Comparison of ENCODE assay signal across 8 mouse cellular contexts in genomic region chr14:20393205-20393913, GRCm38 (mm10). TPM values are rescaled to one million over a fixed set of nuclear protein-coding genes. Genes with fewer than 3 reads are reported as not detected.
DNase-seq lines count a peak whose midpoint lies in the region; ATAC-seq and TF ChIP-seq lines count a peak whose summit lies in the region.

TSS of gene Mrps16 (minus strand) at chr14:20393634.

- H3K36me3 ChIP-seq in C2C12 (ENCODE audit: control insufficient read depth, insufficient read depth) (peaks cover 26% of the 10 kb centered on the region), myocyte (ENCODE audit: control insufficient read depth, insufficient read depth) (peaks cover 7% of the 10 kb centered on the region)
- H3K36me3 ChIP-seq in erythroblast, embryonic 14.5 days (ENCODE audit: control insufficient read depth) = peaks cover 24% of the 10 kb centered on the region
- 0 out of 2 replicates have a peak, but pooled peaks cover 5% of the 10 kb centered on the region for H3K36me3 ChIP-seq in heart, embryonic 11.5 days (ENCODE audit: control insufficient read depth, insufficient read depth, low read length)
- peaks cover 12% of the 10 kb centered on the region; the same call in 1 of the 2 replicates for H3K36me3 ChIP-seq in kidney, embryonic 16.5 days (ENCODE audit: insufficient read depth, low read length)
- H3K36me3 ChIP-seq in liver, adult 2 months (ENCODE audit: control insufficient read depth, insufficient read depth, low read length) = peaks cover 3% of the 10 kb centered on the region; the same call in 1 of the 2 replicates
- H3K36me3 ChIP-seq in splenic B cell, adult 2 months (ENCODE audit: control insufficient read depth, insufficient read depth, low read length, poor library complexity, severe bottlenecking) = 0 out of 2 replicates have a peak, but pooled peaks cover 2% of the 10 kb centered on the region

- H3K9me3 ChIP-seq in erythroblast, embryonic 14.5 days (ENCODE audit: control insufficient read depth, low read length) = no peaks in the 10 kb centered on the region
- no peaks in the 10 kb centered on the region for H3K9me3 ChIP-seq in heart, embryonic 11.5 days (replicated peaks; ENCODE audit: control insufficient read depth, low read length)
- H3K9me3 ChIP-seq in kidney, embryonic 16.5 days (ENCODE audit: low read length) = no peaks in the 10 kb centered on the region

- H3K79me3 ChIP-seq in C2C12 (ENCODE audit: low read depth) = peaks cover 3% of the 10 kb centered on the region

- peak; percentile 99 for DNase-seq in brain, embryonic 14.5 days (ENCODE audit: low read depth)
- DNase-seq in liver, adult 2 months (ENCODE audit: extremely low read depth, low read depth, low spot score) = peak; percentile 87
- DNase-seq in splenic B cell, adult 2 months (ENCODE audit: low read depth, low spot score) = peak; percentile 98

- WGBS in heart, embryonic 11.5 days (ENCODE audit: insufficient replicate concordance) = under 1% methylated on average over 67 of the region's 68 CpGs
- WGBS in kidney, embryonic 16.5 days = under 1% methylated on average over 68 of the region's 68 CpGs
- WGBS in liver, adult 2 months = under 1% methylated on average over 68 of the region's 68 CpGs

- TF ChIP-seq POLR2A in brain, embryonic 14.5 days (IDR thresholded peaks at IDR 0.05; ENCODE audit: borderline replicate concordance, extremely low read depth, insufficient read depth, insufficient read length, poor library complexity, severe bottlenecking) = peak; percentile 72
- TF ChIP-seq POLR2A in liver, adult 2 months (IDR thresholded peaks at IDR 0.05; ENCODE audit: extremely low read depth, insufficient read depth, low read length) = peak; percentile 70
- TF ChIP-seq POLR2A in myocyte (IDR thresholded peaks at IDR 0.05; ENCODE audit: insufficient read length, low read depth) = peak; percentile 78

- peak within 1 kb of the TSS; percentile 73 for H3K4me2 ChIP-seq in heart, embryonic 11.5 days
- peak within 1 kb of the TSS; percentile 73 for H3K4me2 ChIP-seq in kidney, embryonic 16.5 days (replicated peaks; ENCODE audit: low read depth, low read length)
- peak within 1 kb of the TSS; percentile 94 for H3K4me2 ChIP-seq in myocyte (ENCODE audit: low read depth)

- H3K27ac ChIP-seq in heart, embryonic 11.5 days (ENCODE audit: low read depth, low read length) = peak within 1 kb of the TSS; percentile 80
- H3K27ac ChIP-seq in kidney, embryonic 16.5 days (ENCODE audit: low read length) = peak within 1 kb of the TSS; percentile 91
- H3K27ac ChIP-seq in liver, adult 2 months (replicated peaks; ENCODE audit: insufficient read depth, low read depth, low read length) = peak within 1 kb of the TSS; percentile 76

- H3K9ac ChIP-seq in heart, embryonic 11.5 days (ENCODE audit: low read depth, low read length) = peak within 1 kb of the TSS; percentile 92
- peak within 1 kb of the TSS; percentile 87 for H3K9ac ChIP-seq in kidney, embryonic 16.5 days (replicated peaks; ENCODE audit: low read length)
- peak within 1 kb of the TSS; percentile 98 for H3K9ac ChIP-seq in liver, adult 2 months (ENCODE audit: low read depth, low read length)

- peak; percentile 96 for TF ChIP-seq CTCF in C2C12 (IDR thresholded peaks at IDR 0.05; ENCODE audit: control insufficient read depth, insufficient read depth, insufficient read length)
- peak; percentile 95 for TF ChIP-seq CTCF in brain, embryonic 14.5 days (IDR thresholded peaks at IDR 0.05; ENCODE audit: borderline replicate concordance, extremely low read depth, insufficient read depth, insufficient read length)
- peak; percentile 82 for TF ChIP-seq CTCF in liver, adult 2 months (IDR thresholded peaks at IDR 0.05; ENCODE audit: low read depth, low read length)

- H3K27me3 ChIP-seq in C2C12 (ENCODE audit: control insufficient read depth, insufficient read depth, insufficient read length) (no peaks in the 10 kb centered on the region), myocyte (ENCODE audit: control insufficient read depth, insufficient read depth, insufficient read length) (no peaks in the 10 kb centered on the region)
- H3K27me3 ChIP-seq in erythroblast, embryonic 14.5 days (ENCODE audit: control insufficient read depth) = no peaks in the 10 kb centered on the region
- H3K27me3 ChIP-seq in heart, embryonic 11.5 days (ENCODE audit: control insufficient read depth, insufficient read depth, low read length) = no peaks in the 10 kb centered on the region
- no peaks in the 10 kb centered on the region for H3K27me3 ChIP-seq in kidney, embryonic 16.5 days (ENCODE audit: insufficient read depth, low read length)
- H3K27me3 ChIP-seq in liver, adult 2 months (ENCODE audit: control insufficient read depth, insufficient read depth, low read length) = no peaks in the 10 kb centered on the region
- H3K27me3 ChIP-seq in splenic B cell, adult 2 months (ENCODE audit: control insufficient read depth, insufficient read depth, low read length, poor library complexity, severe bottlenecking) = no peaks in the 10 kb centered on the region

- peaks cover 35% of the 10 kb centered on the region for H3K4me1 ChIP-seq in erythroblast, embryonic 14.5 days (ENCODE audit: control insufficient read depth)
- no peaks in the 10 kb centered on the region for H3K4me1 ChIP-seq in heart, embryonic 11.5 days (ENCODE audit: control insufficient read depth, insufficient read depth, low read length)
- peaks cover 10% of the 10 kb centered on the region; the same call in 1 of the 2 replicates for H3K4me1 ChIP-seq in kidney, embryonic 16.5 days (ENCODE audit: insufficient read depth, low read length)
- peaks cover 4% of the 10 kb centered on the region; the same call in 1 of the 2 replicates for H3K4me1 ChIP-seq in liver, adult 2 months (ENCODE audit: control insufficient read depth, insufficient read depth, low read length)

- peak within 1 kb of the TSS; percentile 69 for H3K4me3 ChIP-seq in C2C12 (ENCODE audit: insufficient read depth, poor library complexity, severe bottlenecking)
- peak within 1 kb of the TSS; percentile 70 for H3K4me3 ChIP-seq in erythroblast, embryonic 14.5 days (replicated peaks)
- H3K4me3 ChIP-seq in heart, embryonic 11.5 days (ENCODE audit: low read depth, low read length) = peak within 1 kb of the TSS; percentile 80
- peak within 1 kb of the TSS; percentile 71 for H3K4me3 ChIP-seq in kidney, embryonic 16.5 days (ENCODE audit: low read length)
- H3K4me3 ChIP-seq in liver, adult 2 months (ENCODE audit: insufficient read depth, low read depth, low read length) = peak within 1 kb of the TSS; percentile 92
- H3K4me3 ChIP-seq in myocyte = peak within 1 kb of the TSS; percentile 70

- H3K79me2 ChIP-seq in C2C12 (ENCODE audit: control insufficient read depth, insufficient read depth) (peaks cover 23% of the 10 kb centered on the region), myocyte (ENCODE audit: control insufficient read depth, insufficient read depth) (peaks cover 11% of the 10 kb centered on the region)
- H3K79me2 ChIP-seq in liver, adult 2 months (ENCODE audit: control insufficient read depth, insufficient read depth, low read length) = no peaks in the 10 kb centered on the region

- H3ac ChIP-seq in C2C12 (ENCODE audit: control insufficient read depth, insufficient read length, low read depth) = peak within 1 kb of the TSS; percentile 97
- H3ac ChIP-seq in myocyte (ENCODE audit: control insufficient read depth, insufficient read length) = peak within 1 kb of the TSS; percentile 21

- ATAC-seq in heart, embryonic 11.5 days (replicated peaks; ENCODE audit: insufficient number of reproducible peaks, low FRiP score, low TSS enrichment) = peak; percentile 89
- peak; percentile 98 for ATAC-seq in kidney, embryonic 16.5 days (ENCODE audit: low FRiP score, low TSS enrichment)

TF ChIP-seq in C2C12, 6 proteins besides CTCF, POLR2A, EP300 and RAD21:
- TF ChIP-seq CEBPB (IDR thresholded peaks at IDR 0.05; ENCODE audit: low read depth) (no peak), MAX (IDR thresholded peaks at IDR 0.05) (peak; percentile 88)
TF ChIP-seq in C2C12: peak in this region for 1.

TF ChIP-seq in myocyte, 11 proteins besides CTCF, POLR2A, EP300 and RAD21:
- no peak for TF ChIP-seq SRF (IDR thresholded peaks at IDR 0.05; ENCODE audit: control insufficient read depth, insufficient read length, low read depth)
- TF ChIP-seq POLR2AphosphoS2 (IDR thresholded peaks at IDR 0.05; ENCODE audit: insufficient read length, low read depth) = peak; percentile 98
- peak; percentile 41 to 90 (median 85) for TF ChIP-seq MYOG (IDR thresholded peaks at IDR 0.05; ENCODE audit: control insufficient read depth in 1 of 3, insufficient read depth in 1 of 3, insufficient read length in 2 of 3, low read depth in 2 of 3)
- no peak for TF ChIP-seq MAX (IDR thresholded peaks at IDR 0.05; ENCODE audit: low read depth)
- TF ChIP-seq MYOD1 (IDR thresholded peaks at IDR 0.05; ENCODE audit: control insufficient read depth in 1 of 3, insufficient read length in 2 of 3, low read depth in 2 of 3) = peak in 2 of 3 experiments; percentile 67 to 84
- no peak for TF ChIP-seq USF1 (IDR thresholded peaks at IDR 0.05; ENCODE audit: low read depth)
TF ChIP-seq in myocyte: peak in this region for 3.

RNA-seq across cellular contexts. Expression of gene Mrps16, which starts in this region (rescaled TPM):
- 97.2 TPM for polyA plus RNA-seq in C2C12 (2012; fragmentation: generic; extraction: Trizol)
- 36.1 and 46.2 TPM in 2 replicates for polyA plus RNA-seq in brain, embryonic 14.5 days (2012; rRNA removed)
- polyA plus RNA-seq in erythroblast, embryonic 14.5 days (2012) = 1.8 and 2.8 TPM in 2 replicates
- 93.3 and 97.9 TPM in 2 replicates for polyA plus RNA-seq in heart, embryonic 11.5 days (2014; fragmentation: Nextera tagmentation; extraction: Ambion mirVana)
- 90.7 and 95.7 TPM in 2 replicates for polyA plus RNA-seq in kidney, embryonic 16.5 days (2015; fragmentation: Nextera tagmentation; extraction: Ambion mirVana)
- 24.9 and 29.4 TPM in 2 replicates for total RNA-seq in liver, adult 2 months (2014; rRNA removed)
- 26.7 and 29.2 TPM in 2 replicates for polyA plus RNA-seq in liver, adult 2 months (2012; rRNA removed)
- polyA plus RNA-seq in myocyte (2012; fragmentation: generic; extraction: Trizol) = 70.1 TPM

Comparison
In these comparisons a context has a peak if more than half of its experiments do, and no peak if none do; other contexts are left out.
1. Peak in every context shown above with its lines: DNase-seq, ATAC-seq, H3K4me3 ChIP-seq and H3K27ac ChIP-seq.